Mouse (Mus musculus): ENCODE measurements around the gene Slc5a10. TPM values are rescaled to one million over a fixed set of nuclear protein-coding genes. Genes with fewer than 3 reads are reported as not detected.
"Not testable (repeated sequence)": the region's sequence is repeated elsewhere in the genome, so short reads cannot be mapped to it uniquely, and the experiment has no call there.

Slc5a10 gene
- polyA plus RNA-seq, 1 experiment from 2014 or later: 0.45 TPM

DNA sequence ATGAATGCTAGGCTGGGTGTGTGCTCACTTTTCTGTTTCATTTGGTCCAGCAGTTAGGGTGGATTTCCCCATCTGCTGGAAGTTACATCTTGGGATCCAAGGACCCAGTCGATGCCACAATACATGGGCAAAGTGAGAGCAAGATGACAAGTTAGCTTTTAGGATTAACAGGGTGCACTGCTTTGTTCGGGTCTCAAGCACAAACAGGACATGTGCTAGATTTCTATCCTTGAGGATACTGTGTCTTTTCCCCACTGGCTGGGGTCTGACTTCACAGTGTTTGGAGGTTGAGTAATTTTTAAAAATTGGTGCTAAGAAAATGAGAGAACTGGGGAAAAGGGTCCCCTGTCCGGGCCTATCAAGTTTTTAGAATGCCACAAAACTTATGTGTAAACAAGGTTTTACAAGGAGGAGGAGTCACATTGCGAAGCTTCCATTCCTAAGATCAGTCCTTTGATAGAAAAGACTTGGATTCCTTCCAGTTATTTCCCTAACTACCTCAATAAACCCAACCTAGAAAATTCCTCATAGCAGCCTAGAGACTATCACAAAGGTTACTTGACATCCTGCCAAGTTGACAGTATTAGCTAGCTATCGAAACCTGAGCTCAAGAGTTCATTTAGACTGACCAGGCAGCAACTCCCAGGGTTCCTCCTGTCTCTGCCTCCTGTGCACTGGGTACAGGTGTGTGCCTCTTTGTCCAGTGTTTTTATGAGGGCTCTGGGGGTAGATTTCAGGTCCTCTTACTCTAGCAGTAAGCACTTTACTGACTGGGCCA, 77.3 kb downstream of the Slc5a10 start:
- Histone ChIP-seq H3K27me3 (no peaks in the 10 kb centered on the region), H3K36me3 (no peaks in the 10 kb centered on the region), H3K9ac (no peak overlapping the region), H3K4me1 (peaks cover 2% of the 10 kb centered on the region; the same call in 1 of the 2 replicates), H3K27ac (no peak overlapping the region), H3K9me3 (replicated peaks) (no peaks in the 10 kb centered on the region), H3K4me2 (no peak overlapping the region), H3K4me3 (replicated peaks) (no peak overlapping the region)
- WGBS: 66% methylated on average over 5 of the region's 5 CpGs
- ATAC-seq (replicated peaks; ENCODE audit: low FRiP score): no peak

DNA sequence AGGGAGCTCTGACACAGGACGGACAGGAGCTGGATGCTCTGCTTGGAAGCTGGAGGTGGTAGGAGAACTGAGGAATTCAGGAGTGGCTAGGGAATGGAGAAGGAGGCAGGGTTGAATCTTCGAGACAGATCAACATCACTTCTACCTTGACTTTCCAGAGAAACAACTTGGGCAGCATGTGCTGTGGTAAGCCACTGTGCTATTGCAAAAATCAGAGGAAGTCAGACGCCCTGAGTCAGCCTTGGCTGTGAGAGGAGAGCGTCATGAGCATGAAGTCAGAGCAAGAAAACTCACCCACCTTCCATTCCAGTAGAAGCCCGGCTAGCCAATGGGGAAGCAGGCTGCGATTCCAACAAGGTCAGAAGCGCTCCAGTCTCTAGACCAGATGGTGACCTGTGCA, 78.5 kb downstream of the Slc5a10 start:
- WGBS: 81% methylated on average over 7 of the region's 7 CpGs
- ATAC-seq (replicated peaks; ENCODE audit: low FRiP score): no peak
- H3K27ac ChIP-seq: no peak overlapping the region

DNA sequence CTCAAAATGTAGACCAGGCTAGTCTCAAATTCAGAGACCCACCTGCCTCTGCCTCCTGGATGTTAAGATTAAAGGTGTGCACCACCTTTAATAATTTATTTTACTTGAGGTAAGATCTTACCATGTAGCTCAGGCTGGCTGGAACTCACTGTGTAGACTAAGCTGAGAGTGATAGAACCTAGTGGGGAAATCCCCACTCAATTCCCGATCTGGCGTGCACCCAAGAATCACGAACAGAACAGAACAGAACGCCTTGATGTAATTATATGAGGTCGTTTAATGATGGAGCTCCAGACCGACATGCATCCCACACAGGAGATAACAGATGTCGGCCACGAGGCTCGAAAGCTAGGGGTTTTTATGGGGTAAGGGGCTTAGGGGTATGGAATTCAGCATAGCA, 80.0 kb downstream of the Slc5a10 start:
- H3K36me3 ChIP-seq; H3K27ac ChIP-seq; H3K9me3 ChIP-seq (replicated peaks); ATAC-seq (replicated peaks; ENCODE audit: low FRiP score); H3K4me2 ChIP-seq; H3K27me3 ChIP-seq; H3K4me1 ChIP-seq; H3K9ac ChIP-seq; H3K4me3 ChIP-seq (replicated peaks): not testable (repeated sequence)
- WGBS: 50% methylated on average over 9 of the region's 9 CpGs

More for the DNA sequence above, 78.5 kb downstream of the Slc5a10 start:
- Histone ChIP-seq H3K9me3 (replicated peaks) (no peaks in the 10 kb centered on the region), H3K36me3 (no peaks in the 10 kb centered on the region), H3K4me1 (no peaks in the 10 kb centered on the region), H3K4me2 (no peak overlapping the region), H3K4me3 (replicated peaks) (no peak overlapping the region), H3K9ac (no peak overlapping the region), H3K27me3 (no peaks in the 10 kb centered on the region)

DNA sequence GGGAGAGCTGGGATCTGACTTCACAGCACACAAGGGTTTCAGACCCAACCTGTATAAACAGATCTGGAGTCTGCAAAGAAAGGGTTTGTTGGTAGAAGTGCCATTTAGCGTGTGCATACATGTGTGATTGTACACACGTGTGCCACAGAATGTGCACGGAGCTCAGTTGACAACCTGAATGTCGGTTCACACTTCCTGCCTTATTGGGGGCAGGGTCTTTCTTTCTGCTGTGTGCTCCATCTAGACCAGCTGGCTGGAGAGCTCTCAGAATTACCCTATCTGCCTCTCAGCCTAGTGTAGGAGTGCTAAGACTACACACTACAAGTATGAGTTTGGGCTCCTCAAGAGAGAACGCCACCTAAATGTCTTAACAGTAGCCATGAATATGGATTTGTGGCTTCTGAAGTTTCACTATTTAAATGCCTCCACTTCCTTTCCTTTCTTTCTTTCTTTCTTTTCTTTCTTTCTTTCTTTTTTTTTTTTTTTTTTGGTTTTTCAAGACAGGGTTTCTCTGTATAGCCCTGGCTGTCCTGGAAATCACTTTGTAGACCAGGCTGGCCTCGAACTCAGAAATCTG, 80.9 kb downstream of the Slc5a10 start:
- H3K9me3 ChIP-seq (replicated peaks): no peaks in the 10 kb centered on the region
- H3K36me3 ChIP-seq: no peaks in the 10 kb centered on the region
- H3K4me3 ChIP-seq (replicated peaks): no peak overlapping the region
- no peak for ATAC-seq (replicated peaks; ENCODE audit: low FRiP score)
- H3K9ac ChIP-seq: no peak overlapping the region
- no peak overlapping the region for H3K4me2 ChIP-seq
- WGBS: 90% methylated on average over 6 of the region's 6 CpGs
- H3K27ac ChIP-seq: no peak overlapping the region
- no peaks in the 10 kb centered on the region for H3K27me3 ChIP-seq
- H3K4me1 ChIP-seq: no peaks in the 10 kb centered on the region

DNA sequence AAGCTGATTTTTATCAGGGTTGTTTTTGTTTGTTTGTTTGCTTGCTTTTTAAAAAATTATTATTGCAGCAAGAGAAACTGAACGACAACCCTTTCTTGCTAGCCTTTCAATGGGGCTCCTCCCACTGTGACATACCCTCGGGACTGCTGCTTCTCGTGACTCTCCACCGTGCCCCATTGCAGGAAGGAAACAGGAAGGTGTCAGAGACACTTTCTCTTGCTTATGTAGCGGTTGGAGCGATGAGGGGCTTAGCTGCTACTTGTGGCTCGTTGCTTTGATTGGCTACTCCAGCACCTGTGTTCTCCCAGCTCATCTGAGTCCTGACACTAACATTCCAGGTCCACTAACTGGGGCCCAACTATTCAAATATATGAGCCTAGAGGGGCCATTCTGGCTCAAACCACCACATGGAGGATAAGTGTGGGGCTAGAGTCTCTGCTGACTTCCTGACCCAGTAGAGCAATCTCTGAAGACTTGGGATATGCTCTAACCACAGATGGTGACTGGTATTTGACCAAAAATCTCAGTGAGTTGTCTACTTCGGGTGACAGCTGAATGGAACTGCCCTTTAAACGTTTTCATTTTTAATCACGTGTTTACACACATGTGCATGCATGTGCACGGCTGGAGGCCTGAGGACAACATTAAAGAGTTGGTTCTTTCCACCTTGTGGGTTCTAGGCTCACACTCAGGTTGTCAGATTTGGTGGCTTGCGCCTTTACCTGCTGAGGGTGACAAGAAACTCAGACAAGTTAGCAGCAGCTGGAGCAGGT, 81.7 kb downstream of the Slc5a10 start:
- no peak for ATAC-seq (replicated peaks; ENCODE audit: low FRiP score)
- no peaks in the 10 kb centered on the region for H3K36me3 ChIP-seq
- no peaks in the 10 kb centered on the region for H3K9me3 ChIP-seq (replicated peaks)
- no peaks in the 10 kb centered on the region for H3K4me1 ChIP-seq
- no peak overlapping the region for H3K4me2 ChIP-seq
- WGBS: 71% methylated on average over 12 of the region's 12 CpGs
- no peak overlapping the region for H3K4me3 ChIP-seq (replicated peaks)
- H3K9ac ChIP-seq: no peak overlapping the region
- H3K27me3 ChIP-seq: no peaks in the 10 kb centered on the region
- H3K27ac ChIP-seq: no peak overlapping the region

DNA sequence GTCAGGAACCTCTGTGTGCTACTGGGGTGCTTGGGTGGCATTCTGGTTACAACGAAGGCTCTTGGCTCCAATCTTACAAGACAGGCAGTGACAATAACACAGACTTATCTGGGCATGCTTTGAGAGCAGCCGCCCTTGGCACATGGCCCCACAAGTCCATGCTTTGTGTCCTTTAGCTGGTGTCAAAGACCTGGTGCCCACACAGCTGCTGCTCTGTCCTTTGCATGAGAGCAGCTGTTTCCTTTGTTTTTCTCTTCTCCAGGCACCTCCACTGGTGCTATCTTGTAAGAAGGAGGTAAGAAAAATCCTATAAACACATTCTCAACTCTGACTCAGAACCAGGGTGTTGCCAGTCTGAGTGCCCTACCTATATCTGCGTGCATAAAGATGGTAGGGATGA, 82.8 kb downstream of the Slc5a10 start:
- Histone ChIP-seq H3K27me3 (no peaks in the 10 kb centered on the region), H3K9ac (no peak overlapping the region), H3K36me3 (no peaks in the 10 kb centered on the region), H3K9me3 (replicated peaks) (no peaks in the 10 kb centered on the region), H3K27ac (no peak overlapping the region), H3K4me1 (no peaks in the 10 kb centered on the region), H3K4me2 (no peak overlapping the region), H3K4me3 (replicated peaks) (no peak overlapping the region)
- ATAC-seq (replicated peaks; ENCODE audit: low FRiP score): no peak
- 97% methylated on average over 3 of the region's 3 CpGs for WGBS

DNA sequence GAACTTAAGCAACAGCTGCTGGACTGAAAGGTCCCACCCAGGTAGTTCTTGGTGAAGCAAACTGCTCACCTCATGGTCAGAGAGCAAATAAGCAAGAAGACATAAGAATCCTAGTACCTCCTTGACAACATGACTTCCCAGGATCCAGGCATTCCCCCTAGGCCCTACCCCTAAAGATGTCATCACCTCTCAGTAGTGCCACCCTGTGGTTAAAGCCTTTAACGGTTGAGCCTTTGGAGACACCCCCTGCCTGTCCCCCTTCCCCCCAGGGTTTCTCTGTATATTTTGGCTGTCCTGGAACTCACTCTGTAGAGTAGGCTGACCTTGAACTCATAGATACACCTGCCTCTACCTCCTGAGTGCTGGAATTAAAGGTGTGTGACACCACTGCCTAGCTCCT, 83.2 kb downstream of the Slc5a10 start:
- Histone ChIP-seq H3K4me3 (replicated peaks) (no peak overlapping the region), H3K27ac (no peak overlapping the region), H3K36me3 (no peaks in the 10 kb centered on the region), H3K9me3 (replicated peaks) (no peaks in the 10 kb centered on the region), H3K4me2 (no peak overlapping the region), H3K4me1 (no peaks in the 10 kb centered on the region), H3K9ac (no peak overlapping the region), H3K27me3 (no peaks in the 10 kb centered on the region)
- ATAC-seq (replicated peaks; ENCODE audit: low FRiP score): no peak
- 48% methylated on average over 1 of the region's 1 CpGs for whole genome bisulfite sequencing

DNA sequence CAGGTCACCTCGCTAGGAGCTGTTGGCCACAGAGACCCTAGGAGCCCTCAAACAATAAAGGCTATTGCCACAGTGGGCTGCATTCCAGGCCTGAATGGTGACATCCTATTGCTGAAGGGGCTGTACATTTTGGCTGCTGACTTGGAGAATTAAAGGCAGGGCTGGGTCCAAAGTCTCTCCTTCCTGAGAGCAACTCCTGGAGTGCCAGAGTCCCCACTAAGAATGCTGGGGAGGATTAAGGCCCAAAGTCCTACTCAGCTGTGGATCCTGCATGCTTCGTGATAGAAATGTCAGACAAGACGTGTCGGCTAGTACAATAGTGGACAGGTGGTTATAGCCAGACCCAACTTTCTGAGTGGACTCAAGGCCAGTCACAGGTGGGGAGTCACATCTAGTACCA, 84.3 kb downstream of the Slc5a10 start:
- not testable (repeated sequence) for H3K9ac ChIP-seq; H3K9me3 ChIP-seq (replicated peaks); H3K4me3 ChIP-seq (replicated peaks); H3K4me2 ChIP-seq; H3K27me3 ChIP-seq; H3K27ac ChIP-seq; H3K4me1 ChIP-seq; ATAC-seq (replicated peaks; ENCODE audit: low FRiP score); H3K36me3 ChIP-seq
- WGBS: 90% methylated on average over 3 of the region's 4 CpGs

DNA sequence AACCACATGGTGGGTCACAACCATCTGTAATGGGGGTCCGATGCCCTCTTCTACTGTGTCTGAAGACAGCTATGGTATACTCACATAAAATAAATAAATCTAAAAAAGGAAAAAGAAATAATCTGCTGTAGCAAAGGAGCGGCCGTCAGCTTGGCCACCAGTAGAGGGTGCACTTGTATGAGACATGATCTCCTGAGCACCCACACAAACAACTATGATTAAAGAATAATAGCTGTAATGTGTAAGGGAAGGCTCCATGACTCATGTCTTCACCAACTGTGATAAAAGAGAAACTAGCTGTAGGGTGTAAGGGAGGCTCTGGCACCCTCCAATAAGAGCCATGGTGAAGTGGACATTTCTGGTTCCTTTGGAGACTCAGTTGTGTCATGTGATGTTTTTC, 91.0 kb downstream of the Slc5a10 start:
- Histone ChIP-seq H3K9ac (no peak overlapping the region), H3K4me1 (no peaks in the 10 kb centered on the region), H3K4me2 (no peak overlapping the region), H3K36me3 (no peaks in the 10 kb centered on the region), H3K27ac (no peak overlapping the region), H3K27me3 (no peaks in the 10 kb centered on the region), H3K4me3 (replicated peaks) (no peak overlapping the region), H3K9me3 (replicated peaks) (peaks cover 4% of the 10 kb centered on the region; the same call in 1 of the 2 replicates)
- no peak for ATAC-seq (replicated peaks; ENCODE audit: low FRiP score)
- WGBS: 67% methylated on average over 3 of the region's 3 CpGs

DNA sequence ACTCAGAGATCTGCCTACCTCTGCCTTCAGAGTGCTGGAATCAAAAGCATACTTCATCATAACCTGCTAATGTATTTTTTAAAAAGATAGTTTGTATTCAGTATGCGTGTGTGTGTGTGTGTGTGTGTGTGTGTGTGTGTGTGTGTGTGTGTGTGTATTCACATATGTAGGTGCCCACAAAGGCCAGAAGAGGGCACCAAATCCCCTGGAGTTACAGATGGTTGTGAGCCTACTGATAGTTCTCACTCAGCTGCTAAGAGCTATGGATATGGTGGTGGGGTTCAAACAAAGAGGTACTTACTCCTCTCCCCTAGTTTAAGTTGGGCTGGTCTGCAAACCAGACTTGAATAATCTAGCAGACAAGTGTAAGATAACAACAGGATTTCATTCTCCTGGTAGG, 94.1 kb downstream of the Slc5a10 start:
- 95% methylated on average over 1 of the region's 1 CpGs for WGBS
- no peak overlapping the region for H3K9ac ChIP-seq
- H3K4me1 ChIP-seq: no peaks in the 10 kb centered on the region
- no peak overlapping the region for H3K4me3 ChIP-seq (replicated peaks)
- no peak overlapping the region for H3K4me2 ChIP-seq
- peaks cover 4% of the 10 kb centered on the region; the same call in 1 of the 2 replicates for H3K9me3 ChIP-seq (replicated peaks)
- no peak overlapping the region for H3K27ac ChIP-seq
- no peak for ATAC-seq (replicated peaks; ENCODE audit: low FRiP score)
- no peaks in the 10 kb centered on the region for H3K27me3 ChIP-seq
- no peaks in the 10 kb centered on the region for H3K36me3 ChIP-seq

DNA sequence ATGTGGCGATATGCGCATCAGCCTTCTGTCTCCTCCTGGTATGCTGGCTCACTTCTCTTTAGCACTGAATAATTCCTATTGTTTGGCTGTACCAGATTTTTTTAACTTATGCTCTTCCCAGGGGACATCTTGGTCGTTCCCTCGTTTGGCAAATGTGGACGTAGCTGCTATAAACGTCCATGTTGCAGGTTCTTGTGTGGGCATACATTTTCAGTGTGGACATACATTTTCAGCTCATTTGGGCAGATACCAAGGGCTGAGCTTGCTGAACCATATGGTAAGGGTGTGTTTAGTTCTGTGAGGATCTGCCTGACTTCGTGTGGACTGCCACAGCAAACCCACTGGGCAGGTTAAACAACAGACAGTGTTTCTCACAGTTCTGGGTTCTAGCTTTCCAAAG, 95.5 kb downstream of the Slc5a10 start:
- WGBS: 76% methylated on average over 7 of the region's 7 CpGs
- Histone ChIP-seq H3K4me2 (no peak overlapping the region), H3K4me1 (peaks cover 7% of the 10 kb centered on the region; the same call in 1 of the 2 replicates), H3K36me3 (no peaks in the 10 kb centered on the region), H3K27ac (no peak overlapping the region), H3K27me3 (no peaks in the 10 kb centered on the region), H3K9me3 (replicated peaks) (peaks cover 3% of the 10 kb centered on the region; the same call in 1 of the 2 replicates), H3K9ac (no peak overlapping the region), H3K4me3 (replicated peaks) (no peak overlapping the region)
- no peak for ATAC-seq (replicated peaks; ENCODE audit: low FRiP score)
